Mouse (Mus musculus): ENCODE measurements around the gene Myh10. TPM values are rescaled to one million over a fixed set of nuclear protein-coding genes. Genes with fewer than 3 reads are reported as not detected.
"Not testable (repeated sequence)": the region's sequence is repeated elsewhere in the genome, so short reads cannot be mapped to it uniquely, and the experiment has no call there.

The Myh10 gene
- polyA plus RNA-seq, 1 experiment from 2014 or later = 179 TPM

- peak; percentile 71 for TF ChIP-seq CTCF (IDR thresholded peaks at IDR 0.05; ENCODE audit: low read depth)
- no peaks in the 10 kb centered on the region for H3K4me1 ChIP-seq (ENCODE audit: insufficient read depth)
- H3K36me3 ChIP-seq (ENCODE audit: insufficient read depth) = peaks cover 54% of the 10 kb centered on the region
- no peak for ATAC-seq (ENCODE audit: insufficient read depth)
- H3K9ac ChIP-seq = no peak overlapping the region
- H3K27ac ChIP-seq (ENCODE audit: low read depth) = no peak overlapping the region
- DNase-seq = peak; percentile 57
- no peaks in the 10 kb centered on the region for H3K27me3 ChIP-seq (ENCODE audit: insufficient read depth, low read length)
- H3K4me2 ChIP-seq = no peak overlapping the region
- no peak overlapping the region for H3K4me3 ChIP-seq (ENCODE audit: low read depth, low read length)
- no peaks in the 10 kb centered on the region; the same call in 1 of the 2 replicates for H3K9me3 ChIP-seq (ENCODE audit: low read depth, low read length)
Observed at GRCm38 (mm10) chr11:68724117-68724516, 32.8 kb downstream of the Myh10 start.

GRCm38 (mm10) chr11:68728693-68729092, 37.3 kb downstream of the Myh10 start:
- Histone ChIP-seq H3K4me2 (no peak overlapping the region), H3K9me3 (ENCODE audit: low read depth, low read length) (no peaks in the 10 kb centered on the region; the same call in 1 of the 2 replicates), H3K9ac (no peak overlapping the region), H3K36me3 (ENCODE audit: insufficient read depth) (peaks cover 39% of the 10 kb centered on the region), H3K4me3 (ENCODE audit: low read depth, low read length) (no peak overlapping the region), H3K27me3 (ENCODE audit: insufficient read depth, low read length) (no peaks in the 10 kb centered on the region), H3K27ac (ENCODE audit: low read depth) (no peak overlapping the region), H3K4me1 (ENCODE audit: insufficient read depth) (no peaks in the 10 kb centered on the region)
- DNase-seq = no peak
- WGBS = 89% methylated on average over 3 of the region's 3 CpGs
- ATAC-seq (ENCODE audit: insufficient read depth) = no peak
- TF ChIP-seq CTCF (IDR thresholded peaks at IDR 0.05; ENCODE audit: low read depth) = peak; percentile 28; the same call in 1 of the 2 replicates

DNA sequence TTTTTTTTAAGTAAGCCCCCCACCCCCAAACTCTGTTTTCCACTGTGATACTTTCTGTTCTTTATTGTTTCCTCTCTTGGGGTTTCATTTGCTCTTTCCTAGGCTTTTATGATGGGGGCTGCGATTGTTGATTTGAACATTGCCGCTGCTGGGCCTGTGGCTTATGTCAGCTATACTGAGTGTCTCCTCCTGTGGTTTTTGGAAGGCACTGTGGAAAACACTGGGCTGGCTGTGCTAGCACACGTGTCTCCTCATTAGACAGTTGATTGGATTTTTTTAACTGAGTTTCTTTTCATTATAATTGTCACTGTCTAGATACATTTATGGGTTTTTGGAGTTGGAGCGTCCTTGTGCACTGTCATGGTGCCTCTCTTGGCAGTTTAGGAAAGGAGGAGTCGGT, 39.4 kb downstream of the Myh10 start:
- H3K4me2 ChIP-seq = no peak overlapping the region
- no peak for DNase-seq
- no peak for TF ChIP-seq CTCF (IDR thresholded peaks at IDR 0.05; ENCODE audit: low read depth)
- no peaks in the 10 kb centered on the region for H3K4me1 ChIP-seq (ENCODE audit: insufficient read depth)
- no peak for ATAC-seq (ENCODE audit: insufficient read depth)
- no peaks in the 10 kb centered on the region for H3K27me3 ChIP-seq (ENCODE audit: insufficient read depth, low read length)
- H3K9ac ChIP-seq = no peak overlapping the region
- peaks cover 41% of the 10 kb centered on the region for H3K36me3 ChIP-seq (ENCODE audit: insufficient read depth)
- H3K27ac ChIP-seq (ENCODE audit: low read depth) = no peak overlapping the region
- H3K4me3 ChIP-seq (ENCODE audit: low read depth, low read length) = no peak overlapping the region
- 78% methylated on average over 5 of the region's 5 CpGs for WGBS
- no peaks in the 10 kb centered on the region; the same call in 1 of the 2 replicates for H3K9me3 ChIP-seq (ENCODE audit: low read depth, low read length)

GRCm38 (mm10) chr11:68732066-68732465, 40.7 kb downstream of the Myh10 start:
- 92% methylated on average over 6 of the region's 6 CpGs for WGBS
- no peak overlapping the region for H3K4me3 ChIP-seq (ENCODE audit: low read depth, low read length)
- H3K27me3 ChIP-seq (ENCODE audit: insufficient read depth, low read length) = no peaks in the 10 kb centered on the region
- no peak overlapping the region for H3K27ac ChIP-seq (ENCODE audit: low read depth)
- no peaks in the 10 kb centered on the region for H3K4me1 ChIP-seq (ENCODE audit: insufficient read depth)
- no peaks in the 10 kb centered on the region; the same call in 1 of the 2 replicates for H3K9me3 ChIP-seq (ENCODE audit: low read depth, low read length)
- TF ChIP-seq CTCF (IDR thresholded peaks at IDR 0.05; ENCODE audit: low read depth) = no peak
- H3K9ac ChIP-seq = no peak overlapping the region
- ATAC-seq (ENCODE audit: insufficient read depth) (no peak), DNase-seq (no peak)
- H3K36me3 ChIP-seq (ENCODE audit: insufficient read depth) = peaks cover 48% of the 10 kb centered on the region
- H3K4me2 ChIP-seq = no peak overlapping the region

DNA sequence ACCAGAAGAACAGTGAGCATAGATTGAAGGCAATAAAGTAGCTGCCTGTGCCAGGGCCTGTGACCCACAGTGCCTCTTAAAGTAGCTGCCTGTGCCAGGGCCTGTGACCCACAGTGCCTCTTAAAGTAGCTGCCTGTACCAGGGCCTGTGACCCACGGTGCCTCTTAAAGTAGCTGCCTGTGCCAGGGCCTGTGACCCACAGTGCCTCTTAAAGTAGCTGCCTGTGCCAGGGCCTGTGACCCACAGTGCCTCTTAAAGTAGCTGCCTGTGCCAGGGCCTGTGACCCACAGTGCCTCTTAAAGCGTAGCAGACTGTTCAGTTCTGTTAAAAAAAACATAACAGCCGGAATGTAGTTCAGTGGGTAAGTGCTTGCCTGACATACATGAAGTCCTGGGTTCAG, 42.0 kb downstream of the Myh10 start:
- not testable (repeated sequence) for H3K4me1 ChIP-seq (ENCODE audit: insufficient read depth); H3K9me3 ChIP-seq (ENCODE audit: low read depth, low read length); H3K4me2 ChIP-seq; H3K27me3 ChIP-seq (ENCODE audit: insufficient read depth, low read length); DNase-seq; ATAC-seq (ENCODE audit: insufficient read depth); H3K4me3 ChIP-seq (ENCODE audit: low read depth, low read length); H3K27ac ChIP-seq (ENCODE audit: low read depth); H3K9ac ChIP-seq
- H3K36me3 ChIP-seq (ENCODE audit: insufficient read depth) = peaks cover 50% of the 10 kb centered on the region
- WGBS = 84% methylated on average over 3 of the region's 3 CpGs

GRCm38 (mm10) chr11:68739509-68739908, 48.1 kb downstream of the Myh10 start:
- no peaks in the 10 kb centered on the region for H3K27me3 ChIP-seq (ENCODE audit: insufficient read depth, low read length)
- H3K4me2 ChIP-seq = no peak overlapping the region
- H3K27ac ChIP-seq (ENCODE audit: low read depth) = no peak overlapping the region
- no peak for ATAC-seq (ENCODE audit: insufficient read depth)
- no peaks in the 10 kb centered on the region for H3K4me1 ChIP-seq (ENCODE audit: insufficient read depth)
- no peak overlapping the region for H3K9ac ChIP-seq
- no peaks in the 10 kb centered on the region for H3K9me3 ChIP-seq (ENCODE audit: low read depth, low read length)
- DNase-seq = no peak
- 88% methylated on average over 7 of the region's 7 CpGs for WGBS
- peaks cover 74% of the 10 kb centered on the region for H3K36me3 ChIP-seq (ENCODE audit: insufficient read depth)
- H3K4me3 ChIP-seq (ENCODE audit: low read depth, low read length) = no peak overlapping the region
- no peak for TF ChIP-seq CTCF (IDR thresholded peaks at IDR 0.05; ENCODE audit: low read depth)

- Histone ChIP-seq H3K9ac (no peak overlapping the region), H3K4me1 (ENCODE audit: insufficient read depth) (no peaks in the 10 kb centered on the region), H3K27ac (ENCODE audit: low read depth) (no peak overlapping the region), H3K36me3 (ENCODE audit: insufficient read depth) (peaks cover 73% of the 10 kb centered on the region), H3K4me3 (ENCODE audit: low read depth, low read length) (no peak overlapping the region), H3K4me2 (no peak overlapping the region), H3K27me3 (ENCODE audit: insufficient read depth, low read length) (no peaks in the 10 kb centered on the region), H3K9me3 (ENCODE audit: low read depth, low read length) (no peaks in the 10 kb centered on the region)
- WGBS = 87% methylated on average over 2 of the region's 2 CpGs
- ATAC-seq (ENCODE audit: insufficient read depth) = no peak
- no peak for DNase-seq
- TF ChIP-seq CTCF (IDR thresholded peaks at IDR 0.05; ENCODE audit: low read depth) = no peak
Observed at GRCm38 (mm10) chr11:68742658-68743057, 51.3 kb downstream of the Myh10 start.

DNA sequence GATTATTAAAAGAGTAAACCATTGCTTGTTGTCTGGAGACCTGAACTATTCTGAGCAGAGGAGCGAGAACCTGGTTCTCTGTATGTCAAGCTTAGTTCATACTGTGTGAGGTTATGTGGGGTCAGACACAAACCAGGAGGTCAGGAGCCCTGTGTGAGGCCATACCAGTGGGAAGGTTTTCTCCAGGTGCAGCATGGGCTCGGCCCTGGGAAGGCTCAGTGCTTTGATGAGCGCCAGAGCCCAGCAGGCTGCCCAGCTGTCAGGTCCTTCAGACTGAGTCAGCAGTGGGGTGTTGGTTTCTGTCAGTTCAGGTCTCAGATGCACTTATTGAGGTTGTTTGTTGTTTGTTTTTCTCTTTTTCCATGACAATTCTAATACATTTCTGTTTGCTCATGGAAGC, 52.8 kb downstream of the Myh10 start:
- H3K4me1 ChIP-seq (ENCODE audit: insufficient read depth) = no peaks in the 10 kb centered on the region
- no peaks in the 10 kb centered on the region for H3K9me3 ChIP-seq (ENCODE audit: low read depth, low read length)
- peaks cover 74% of the 10 kb centered on the region for H3K36me3 ChIP-seq (ENCODE audit: insufficient read depth)
- no peak overlapping the region for H3K4me3 ChIP-seq (ENCODE audit: low read depth, low read length)
- no peaks in the 10 kb centered on the region for H3K27me3 ChIP-seq (ENCODE audit: insufficient read depth, low read length)
- no peak overlapping the region for H3K27ac ChIP-seq (ENCODE audit: low read depth)
- DNase-seq (no peak), ATAC-seq (ENCODE audit: insufficient read depth) (no peak)
- no peak overlapping the region for H3K4me2 ChIP-seq
- no peak overlapping the region for H3K9ac ChIP-seq
- 80% methylated on average over 3 of the region's 3 CpGs for WGBS
- TF ChIP-seq CTCF (IDR thresholded peaks at IDR 0.05; ENCODE audit: low read depth) = no peak

Data from lung, embryonic 14.5 days (tissue).